Mouse (Mus musculus): ENCODE measurements at regions not wholly inside any gene's neighbourhood (a gene's known extent, or its start where the extent isn't known, plus 50 kb on each side); places are given as distances from the start of the nearest gene placed in this dataset.
"Not testable (repeated sequence)": the region's sequence is repeated elsewhere in the genome, so short reads cannot be mapped to it uniquely, and the experiment has no call there.

GRCm38 (mm10) chr14:66499896-66500295 lies 490.9 kb upstream of the Gulo start:
- 9% methylated on average over 11 of the region's 11 CpGs for WGBS
- no peaks in the 10 kb centered on the region for H3K9me3 ChIP-seq (ENCODE audit: control insufficient read depth, low read length)
- no peaks in the 10 kb centered on the region for H3K36me3 ChIP-seq (ENCODE audit: control insufficient read depth, insufficient read depth, low read length)
- H3K4me3 ChIP-seq (ENCODE audit: low read length): no peak overlapping the region
- H3K9ac ChIP-seq (ENCODE audit: low read depth, low read length): no peak overlapping the region
- H3K4me2 ChIP-seq (ENCODE audit: low read length): peak overlapping the region; percentile 37
- peaks cover 16% of the 10 kb centered on the region for H3K4me1 ChIP-seq (ENCODE audit: control insufficient read depth, insufficient read depth, low read depth, low read length)
- peak overlapping the region; percentile 51; the same call in 1 of the 2 replicates for H3K27ac ChIP-seq (ENCODE audit: low read depth, low read length)
- peak; percentile 81 for ATAC-seq
- H3K27me3 ChIP-seq (replicated peaks; ENCODE audit: control insufficient read depth, insufficient read depth, low read length): no peaks in the 10 kb centered on the region

- no peaks in the 10 kb centered on the region for H3K9me3 ChIP-seq (ENCODE audit: control insufficient read depth, low read length)
- no peak for ATAC-seq
- H3K4me3 ChIP-seq (ENCODE audit: low read length): no peak overlapping the region
- no peak overlapping the region for H3K9ac ChIP-seq (ENCODE audit: low read depth, low read length)
- 71% methylated on average over 1 of the region's 1 CpGs for WGBS
- H3K27ac ChIP-seq (ENCODE audit: low read depth, low read length): peak overlapping the region; percentile 89
- no peak overlapping the region; the same call in 1 of the 2 replicates for H3K4me2 ChIP-seq (ENCODE audit: low read length)
- H3K4me1 ChIP-seq (ENCODE audit: control insufficient read depth, insufficient read depth, low read depth, low read length): peaks cover 22% of the 10 kb centered on the region
- no peaks in the 10 kb centered on the region for H3K36me3 ChIP-seq (ENCODE audit: control insufficient read depth, insufficient read depth, low read length)
- no peaks in the 10 kb centered on the region for H3K27me3 ChIP-seq (replicated peaks; ENCODE audit: control insufficient read depth, insufficient read depth, low read length)
Observed at GRCm38 (mm10) chr14:66495146-66495545, 486.1 kb upstream of the Gulo start.

- Histone ChIP-seq H3K27ac (ENCODE audit: low read depth, low read length) (peak overlapping the region; percentile 89), H3K4me3 (ENCODE audit: low read length) (no peak overlapping the region; the same call in 1 of the 2 replicates), H3K4me1 (ENCODE audit: control insufficient read depth, insufficient read depth, low read depth, low read length) (peaks cover 17% of the 10 kb centered on the region), H3K4me2 (ENCODE audit: low read length) (peak overlapping the region; percentile 22), H3K9me3 (ENCODE audit: control insufficient read depth, low read length) (no peaks in the 10 kb centered on the region), H3K36me3 (ENCODE audit: control insufficient read depth, insufficient read depth, low read length) (no peaks in the 10 kb centered on the region), H3K9ac (ENCODE audit: low read depth, low read length) (peak overlapping the region; percentile 51), H3K27me3 (replicated peaks; ENCODE audit: control insufficient read depth, insufficient read depth, low read length) (no peaks in the 10 kb centered on the region)
- ATAC-seq: peak; percentile 98
- WGBS: 5% methylated on average over 5 of the region's 5 CpGs
Observed at GRCm38 (mm10) chr14:66494518-66494923, 485.5 kb upstream of the Gulo start.

GRCm38 (mm10) chr14:66493691-66494121 lies 484.7 kb upstream of the Gulo start:
- Histone ChIP-seq H3K4me3 (ENCODE audit: low read length) (no peak overlapping the region), H3K9me3 (ENCODE audit: control insufficient read depth, low read length) (no peaks in the 10 kb centered on the region), H3K4me2 (ENCODE audit: low read length) (peak overlapping the region; percentile 21; the same call in 1 of the 2 replicates), H3K9ac (ENCODE audit: low read depth, low read length) (peak overlapping the region; percentile 22; the same call in 1 of the 2 replicates), H3K27me3 (replicated peaks; ENCODE audit: control insufficient read depth, insufficient read depth, low read length) (no peaks in the 10 kb centered on the region), H3K4me1 (ENCODE audit: control insufficient read depth, insufficient read depth, low read depth, low read length) (peaks cover 16% of the 10 kb centered on the region), H3K36me3 (ENCODE audit: control insufficient read depth, insufficient read depth, low read length) (no peaks in the 10 kb centered on the region), H3K27ac (ENCODE audit: low read depth, low read length) (peak overlapping the region; percentile 73)
- ATAC-seq: no peak
- WGBS: 8% methylated on average over 4 of the region's 4 CpGs

GRCm38 (mm10) chr14:66484751-66485150 lies 475.7 kb upstream of the Gulo start:
- not testable (repeated sequence) for H3K36me3 ChIP-seq (ENCODE audit: control insufficient read depth, insufficient read depth, low read length); H3K4me1 ChIP-seq (ENCODE audit: control insufficient read depth, insufficient read depth, low read depth, low read length); H3K9ac ChIP-seq (ENCODE audit: low read depth, low read length); H3K27me3 ChIP-seq (replicated peaks; ENCODE audit: control insufficient read depth, insufficient read depth, low read length); ATAC-seq; H3K4me3 ChIP-seq (ENCODE audit: low read length); H3K4me2 ChIP-seq (ENCODE audit: low read length); H3K9me3 ChIP-seq (ENCODE audit: control insufficient read depth, low read length); H3K27ac ChIP-seq (ENCODE audit: low read depth, low read length)
- WGBS: 94% methylated on average over 1 of the region's 1 CpGs

GRCm38 (mm10) chr14:66479181-66479580 lies 470.2 kb upstream of the Gulo start:
- Histone ChIP-seq H3K9me3 (ENCODE audit: control insufficient read depth, low read length) (no peaks in the 10 kb centered on the region), H3K4me1 (ENCODE audit: control insufficient read depth, insufficient read depth, low read depth, low read length) (no peaks in the 10 kb centered on the region; the same call in 1 of the 2 replicates), H3K36me3 (ENCODE audit: control insufficient read depth, insufficient read depth, low read length) (no peaks in the 10 kb centered on the region), H3K4me2 (ENCODE audit: low read length) (no peak overlapping the region), H3K4me3 (ENCODE audit: low read length) (no peak overlapping the region), H3K27me3 (replicated peaks; ENCODE audit: control insufficient read depth, insufficient read depth, low read length) (no peaks in the 10 kb centered on the region), H3K27ac (ENCODE audit: low read depth, low read length) (no peak overlapping the region), H3K9ac (ENCODE audit: low read depth, low read length) (no peak overlapping the region)
- no peak for ATAC-seq
- 84% methylated on average over 4 of the region's 4 CpGs for whole genome bisulfite sequencing

- no peaks in the 10 kb centered on the region for H3K9me3 ChIP-seq (ENCODE audit: control insufficient read depth, low read length)
- H3K27me3 ChIP-seq (replicated peaks; ENCODE audit: control insufficient read depth, insufficient read depth, low read length): no peaks in the 10 kb centered on the region
- ATAC-seq: no peak
- no peaks in the 10 kb centered on the region for H3K36me3 ChIP-seq (ENCODE audit: control insufficient read depth, insufficient read depth, low read length)
- H3K9ac ChIP-seq (ENCODE audit: low read depth, low read length): no peak overlapping the region
- 21% methylated on average over 6 of the region's 6 CpGs for WGBS
- no peak overlapping the region for H3K4me2 ChIP-seq (ENCODE audit: low read length)
- H3K4me3 ChIP-seq (ENCODE audit: low read length): no peak overlapping the region
- H3K4me1 ChIP-seq (ENCODE audit: control insufficient read depth, insufficient read depth, low read depth, low read length): no peaks in the 10 kb centered on the region; the same call in 1 of the 2 replicates
- no peak overlapping the region for H3K27ac ChIP-seq (ENCODE audit: low read depth, low read length)
Observed at GRCm38 (mm10) chr14:66478562-66478961, 469.6 kb upstream of the Gulo start.

GRCm38 (mm10) chr14:66475026-66475425 lies 466.0 kb upstream of the Gulo start:
- H3K27me3 ChIP-seq (replicated peaks; ENCODE audit: control insufficient read depth, insufficient read depth, low read length): no peaks in the 10 kb centered on the region
- H3K4me3 ChIP-seq (ENCODE audit: low read length): no peak overlapping the region
- no peak for ATAC-seq
- 73% methylated on average over 1 of the region's 1 CpGs for WGBS
- H3K27ac ChIP-seq (ENCODE audit: low read depth, low read length): no peak overlapping the region
- no peak overlapping the region for H3K4me2 ChIP-seq (ENCODE audit: low read length)
- H3K4me1 ChIP-seq (ENCODE audit: control insufficient read depth, insufficient read depth, low read depth, low read length): peaks cover 5% of the 10 kb centered on the region; the same call in 1 of the 2 replicates
- no peak overlapping the region for H3K9ac ChIP-seq (ENCODE audit: low read depth, low read length)
- H3K36me3 ChIP-seq (ENCODE audit: control insufficient read depth, insufficient read depth, low read length): no peaks in the 10 kb centered on the region
- no peaks in the 10 kb centered on the region for H3K9me3 ChIP-seq (ENCODE audit: control insufficient read depth, low read length)

GRCm38 (mm10) chr14:66473251-66473550 lies 464.2 kb upstream of the Gulo start:
- Histone ChIP-seq H3K27ac (ENCODE audit: low read depth, low read length) (peak overlapping the region; percentile 39; the same call in 1 of the 2 replicates), H3K36me3 (ENCODE audit: control insufficient read depth, insufficient read depth, low read length) (no peaks in the 10 kb centered on the region), H3K9ac (ENCODE audit: low read depth, low read length) (no peak overlapping the region), H3K4me2 (ENCODE audit: low read length) (no peak overlapping the region), H3K4me1 (ENCODE audit: control insufficient read depth, insufficient read depth, low read depth, low read length) (peaks cover 5% of the 10 kb centered on the region; the same call in 1 of the 2 replicates), H3K9me3 (ENCODE audit: control insufficient read depth, low read length) (no peaks in the 10 kb centered on the region), H3K27me3 (replicated peaks; ENCODE audit: control insufficient read depth, insufficient read depth, low read length) (no peaks in the 10 kb centered on the region), H3K4me3 (ENCODE audit: low read length) (no peak overlapping the region)
- ATAC-seq: no peak
- 24% methylated on average over 1 of the region's 1 CpGs for WGBS
